Mouse (Mus musculus) adrenal gland, adult 8-10 months (tissue): ENCODE results near the gene S100a8. TPM values are rescaled to one million over a fixed set of nuclear protein-coding genes. Genes with fewer than 3 reads are reported as not detected.
A peak's percentile ranks its signal among the peaks of the same experiment; 100 is the strongest.

Source experiments
- DNase-seq: peaks from one replicate; pipeline ENCODE4 v3.0.0; 2022
- total RNA-seq, 4 experiments: library from RNA; stranded (reverse); gene quantifications; 2 replicates each; pipeline ENCODE4 v1.2.4; 2022

S100a8 gene
- 1 to 10 TPM in 3 of 4 experiments, under 1 TPM in 1; 0.58 to 2.3 (median 1.2) TPM for total RNA-seq

GRCm38 (mm10) chr3:90668846-90669245, at the start of gene S100a8:
S100a8 (plus strand) TSS chr3:90668978.
- DNase-seq = peak; percentile 24

GRCm38 (mm10) chr3:90621552-90621951, 47.2 kb upstream of the S100a8 start:
- no peak for DNase-seq

- peak; percentile 53 for DNase-seq
These were observed 45.2 kb upstream of the S100a8 start for GRCm38 (mm10) chr3:90623435-90624071.

GRCm38 (mm10) chr3:90625496-90625895, 43.3 kb upstream of the S100a8 start:
- DNase-seq = no peak

GRCm38 (mm10) chr3:90626266-90627021, 42.3 kb upstream of the S100a8 start:
- DNase-seq = no peak

- no peak for DNase-seq
These were observed 41.4 kb upstream of the S100a8 start for GRCm38 (mm10) chr3:90627366-90627765.

- DNase-seq = no peak
These were observed 41.0 kb upstream of the S100a8 start for GRCm38 (mm10) chr3:90627807-90628206.

GRCm38 (mm10) chr3:90629298-90629697, 39.5 kb upstream of the S100a8 start:
- DNase-seq = no peak

GRCm38 (mm10) chr3:90631984-90632383, 36.8 kb upstream of the S100a8 start:
- DNase-seq = no peak

- DNase-seq = no peak
These were observed 30.1 kb upstream of the S100a8 start for GRCm38 (mm10) chr3:90638511-90639275.

- no peak for DNase-seq
These were observed 29.1 kb upstream of the S100a8 start for GRCm38 (mm10) chr3:90639511-90640154.

GRCm38 (mm10) chr3:90640981-90641380, 27.8 kb upstream of the S100a8 start:
- DNase-seq = no peak

GRCm38 (mm10) chr3:90644220-90644619, 24.6 kb upstream of the S100a8 start:
- peak; percentile 21 for DNase-seq

GRCm38 (mm10) chr3:90647291-90647690, 21.5 kb upstream of the S100a8 start:
- no peak for DNase-seq

GRCm38 (mm10) chr3:90648981-90649380, 19.8 kb upstream of the S100a8 start:
- DNase-seq = no peak

- no peak for DNase-seq
These were observed 18.9 kb upstream of the S100a8 start for GRCm38 (mm10) chr3:90649832-90650231.

GRCm38 (mm10) chr3:90652878-90653508, 15.8 kb upstream of the S100a8 start:
- DNase-seq = peak; percentile 29

GRCm38 (mm10) chr3:90653717-90654116, 15.1 kb upstream of the S100a8 start, which contains the start of gene S100a7a:
S100a7a (plus strand) TSS chr3:90654017.
- DNase-seq = no peak

- no peak for DNase-seq
These were observed 11.4 kb upstream of the S100a8 start for GRCm38 (mm10) chr3:90657405-90657804.

- DNase-seq = no peak
These were observed 9.3 kb upstream of the S100a8 start for GRCm38 (mm10) chr3:90659364-90660044.

- DNase-seq = no peak
These were observed 4.6 kb upstream of the S100a8 start for GRCm38 (mm10) chr3:90664219-90664618.

- no peak for DNase-seq
These were observed 9.9 kb downstream of the S100a8 start for GRCm38 (mm10) chr3:90678656-90679055.
